Mouse (Mus musculus): ENCODE measurements at regions not wholly inside any gene's neighbourhood (a gene's known extent, or its start where the extent isn't known, plus 50 kb on each side); places are given as distances from the start of the nearest gene placed in this dataset.

GRCm38 (mm10) chr17:91226378-91226777 is 133.5 kb upstream of the Nrxn1 start:
- no peak for DNase-seq (ENCODE audit: low spot score)

- DNase-seq (ENCODE audit: low spot score): no peak
These were observed 133.0 kb upstream of the Nrxn1 start for GRCm38 (mm10) chr17:91225916-91226315.

- DNase-seq (ENCODE audit: low spot score): no peak
These were observed 123.6 kb upstream of the Nrxn1 start for GRCm38 (mm10) chr17:91216429-91216828.

GRCm38 (mm10) chr17:91182574-91182973 is 89.7 kb upstream of the Nrxn1 start:
- no peak for DNase-seq (ENCODE audit: low spot score)

- no peak for DNase-seq (ENCODE audit: low spot score)
These were observed 69.0 kb upstream of the Nrxn1 start for GRCm38 (mm10) chr17:91161834-91162233.

Measured in left cerebral cortex, adult 11 months (tissue).